10 mouse cellular contexts compared by ENCODE assay signal in genomic region chr2:112538783-112539182, GRCm38 (mm10). TPM values are rescaled to one million over a fixed set of nuclear protein-coding genes. Genes with fewer than 3 reads are reported as not detected.
A peak's percentile ranks its signal among the peaks of the same experiment; 100 is the strongest.
DNase-seq lines count a peak whose midpoint lies in the region; ATAC-seq and TF ChIP-seq lines count a peak whose summit lies in the region.
"Had no signal": no experiment of that assay in that cellular context is flagged by ENCODE, and none has a peak within 500 bp of the region (broad histone marks: within the 10 kb centered on the region; RNA-seq: fewer than 3 reads in every experiment).

No protein-coding gene starts in this region.

- POLR2A ChIA-PET in Patski (lab: Charles Lee) = no interaction called here

- ATAC-seq in Patski = no peak
- ATAC-seq in monocyte, adult 5-6 weeks (replicated peaks; ENCODE audit: insufficient number of reproducible peaks, low FRiP score, low TSS enrichment, poor library complexity, severe bottlenecking) = no peak

- H3K27me3 ChIP-seq in Patski = no peaks in the 10 kb centered on the region

- intact Hi-C loops in left cerebral cortex, postnatal 4 days (cut with DNase I) = loop anchor here (10.0 kb wide), 1 partner anchor 226 kb away; no protein-coding TSS in a partner anchor
- intact Hi-C loops in left cerebral cortex, postnatal 14 days (cut with DNase I) = loop anchor here (10.0 kb wide), 1 partner anchor 226 kb away; no protein-coding TSS in a partner anchor

- in situ Hi-C loops in Patski (cut with MboI; ENCODE audit: low pct_unique_long_range_greater_than_20kb) = no loop called here

- DNase-seq in cerebellum, adult 18-20 months = peak; percentile 19 to 36
- DNase-seq in cerebellum, adult 11-12 months = no peak
- DNase-seq in left cerebral cortex, postnatal 4 days = peak; percentile 2
- no peak for DNase-seq in left cerebral cortex, postnatal 14 days (ENCODE audit: low spot score in 2 of 2)
- no peak for DNase-seq in Patski (ENCODE audit: low read depth, low spot score)
- DNase-seq in kidney, postnatal 36 days = peak; percentile 4 to 47
- DNase-seq in right cerebral cortex, postnatal 25 days = no peak

- TF ChIP-seq CTCF in Patski (IDR thresholded peaks at IDR 0.05) = peak; percentile 68

- CTCF ChIA-PET in Patski (lab: Charles Lee) = interaction anchor here (0.8 to 1.9 kb wide), 4 partner anchors 8 to 19 kb away, joined by 3 to 5 read pairs (median 4); no protein-coding TSS in a partner anchor

RNA-seq across cellular contexts. Expression of gene Aven, which starts 46.0 kb away (rescaled TPM):
- 10 to 100 TPM in 1 of 2 experiments, 1 to 10 TPM in 1; 7.3 to 10.8 TPM for total RNA-seq in left cerebral cortex, postnatal 4 days (2021)
- 10 to 100 TPM in 1 of 2 experiments, 1 to 10 TPM in 1; 9.4 to 10.8 TPM for total RNA-seq in left cerebral cortex, postnatal 14 days (2021)
- 13.3 TPM for polyA plus RNA-seq in Patski (2021)
- 24.7 to 36.6 TPM (median 35.7 TPM) in 3 replicates for total RNA-seq in monocyte, adult 5-6 weeks (2017)

RNA-seq across cellular contexts. Expression of gene Chrm5, which starts 58.2 kb away (rescaled TPM):
- 1 to 10 TPM; 3.4 to 4.2 TPM for total RNA-seq in left cerebral cortex, postnatal 4 days (2021)
- 1 to 10 TPM; 1.1 to 3.6 TPM for total RNA-seq in left cerebral cortex, postnatal 14 days (2021)
- polyA plus RNA-seq in Patski (2021) = not detected
- not detected in 3 replicates for total RNA-seq in monocyte, adult 5-6 weeks (2017)
- polyA plus RNA-seq: intestine, embryonic 14.5 days; liver, embryonic 16.5 days had no signal

Comparison
In these comparisons a context has a peak if more than half of its experiments do, and no peak if none do; other contexts are left out.
1. DNase-seq: peak in cerebellum, adult 18-20 months (2 of 2), left cerebral cortex, postnatal 4 days (single experiment) and kidney, postnatal 36 days (2 of 2); none in cerebellum, adult 11-12 months (single experiment), left cerebral cortex, postnatal 14 days (0 of 2), Patski (single experiment) and right cerebral cortex, postnatal 25 days (single experiment).